Mouse (Mus musculus): Measurements from ENCODE around the gene Smim20. TPM values are rescaled to one million over a fixed set of nuclear protein-coding genes. Genes with fewer than 3 reads are reported as not detected.

The Smim20 gene
- total and polyA plus RNA-seq, 2 experiments = 36.3 to 42.4 TPM

- Histone ChIP-seq H3K36me3 (ENCODE audit: control insufficient read depth, insufficient read depth, low read length) (no peaks in the 10 kb centered on the region), H3K4me1 (ENCODE audit: control insufficient read depth, insufficient read depth, low read length) (no peaks in the 10 kb centered on the region), H3K27ac (replicated peaks; ENCODE audit: insufficient read depth, low read depth, low read length) (no peak overlapping the region), H3K79me2 (ENCODE audit: control insufficient read depth, insufficient read depth, low read length) (no peaks in the 10 kb centered on the region), H3K9ac (ENCODE audit: low read depth, low read length) (no peak overlapping the region), H3K27me3 (ENCODE audit: control insufficient read depth, insufficient read depth, low read length) (no peaks in the 10 kb centered on the region), H3K4me3 (ENCODE audit: insufficient read depth, low read depth, low read length) (no peak overlapping the region)
- WGBS = 88% methylated on average over 13 of the region's 13 CpGs
- TF ChIP-seq CTCF (IDR thresholded peaks at IDR 0.05; ENCODE audit: low read depth, low read length) (no peak), POLR2A (IDR thresholded peaks at IDR 0.05; ENCODE audit: extremely low read depth, insufficient read depth, low read length) (no peak)
- no peak for DNase-seq (ENCODE audit: extremely low read depth, low read depth, low spot score)
Measured at GRCm38 (mm10) chr5:53314404-53315167, 47.7 kb downstream of the Smim20 start.

- DNase-seq (ENCODE audit: extremely low read depth, low read depth, low spot score) = no peak
- no peaks in the 10 kb centered on the region for H3K27me3 ChIP-seq (ENCODE audit: control insufficient read depth, insufficient read depth, low read length)
- H3K79me2 ChIP-seq (ENCODE audit: control insufficient read depth, insufficient read depth, low read length) = no peaks in the 10 kb centered on the region
- no peak overlapping the region for H3K27ac ChIP-seq (replicated peaks; ENCODE audit: insufficient read depth, low read depth, low read length)
- TF ChIP-seq POLR2A (IDR thresholded peaks at IDR 0.05; ENCODE audit: extremely low read depth, insufficient read depth, low read length) (no peak), CTCF (IDR thresholded peaks at IDR 0.05; ENCODE audit: low read depth, low read length) (no peak)
- no peak overlapping the region for H3K9ac ChIP-seq (ENCODE audit: low read depth, low read length)
- H3K4me3 ChIP-seq (ENCODE audit: insufficient read depth, low read depth, low read length) = no peak overlapping the region
- H3K4me1 ChIP-seq (ENCODE audit: control insufficient read depth, insufficient read depth, low read length) = no peaks in the 10 kb centered on the region
- H3K36me3 ChIP-seq (ENCODE audit: control insufficient read depth, insufficient read depth, low read length) = no peaks in the 10 kb centered on the region
- 48% methylated on average over 2 of the region's 2 CpGs for WGBS
Measured at GRCm38 (mm10) chr5:53315829-53316228, 48.9 kb downstream of the Smim20 start.

GRCm38 (mm10) chr5:53317396-53317795 lies 50.5 kb downstream of the Smim20 start:
- no peaks in the 10 kb centered on the region for H3K27me3 ChIP-seq (ENCODE audit: control insufficient read depth, insufficient read depth, low read length)
- no peaks in the 10 kb centered on the region for H3K36me3 ChIP-seq (ENCODE audit: control insufficient read depth, insufficient read depth, low read length)
- H3K9ac ChIP-seq (ENCODE audit: low read depth, low read length) = no peak overlapping the region
- no peak overlapping the region for H3K4me3 ChIP-seq (ENCODE audit: insufficient read depth, low read depth, low read length)
- H3K79me2 ChIP-seq (ENCODE audit: control insufficient read depth, insufficient read depth, low read length) = no peaks in the 10 kb centered on the region
- DNase-seq (ENCODE audit: extremely low read depth, low read depth, low spot score) = no peak
- TF ChIP-seq CTCF (IDR thresholded peaks at IDR 0.05; ENCODE audit: low read depth, low read length) (no peak), POLR2A (IDR thresholded peaks at IDR 0.05; ENCODE audit: extremely low read depth, insufficient read depth, low read length) (no peak)
- no peaks in the 10 kb centered on the region for H3K4me1 ChIP-seq (ENCODE audit: control insufficient read depth, insufficient read depth, low read length)
- 69% methylated on average over 3 of the region's 3 CpGs for WGBS
- no peak overlapping the region for H3K27ac ChIP-seq (replicated peaks; ENCODE audit: insufficient read depth, low read depth, low read length)

- Histone ChIP-seq H3K36me3 (ENCODE audit: control insufficient read depth, insufficient read depth, low read length) (no peaks in the 10 kb centered on the region), H3K4me3 (ENCODE audit: insufficient read depth, low read depth, low read length) (no peak overlapping the region), H3K27me3 (ENCODE audit: control insufficient read depth, insufficient read depth, low read length) (no peaks in the 10 kb centered on the region), H3K27ac (replicated peaks; ENCODE audit: insufficient read depth, low read depth, low read length) (no peak overlapping the region), H3K79me2 (ENCODE audit: control insufficient read depth, insufficient read depth, low read length) (no peaks in the 10 kb centered on the region), H3K4me1 (ENCODE audit: control insufficient read depth, insufficient read depth, low read length) (no peaks in the 10 kb centered on the region), H3K9ac (ENCODE audit: low read depth, low read length) (no peak overlapping the region)
- TF ChIP-seq POLR2A (IDR thresholded peaks at IDR 0.05; ENCODE audit: extremely low read depth, insufficient read depth, low read length) (no peak), CTCF (IDR thresholded peaks at IDR 0.05; ENCODE audit: low read depth, low read length) (no peak)
- 76% methylated on average over 7 of the region's 7 CpGs for whole genome bisulfite sequencing
- DNase-seq (ENCODE audit: extremely low read depth, low read depth, low spot score) = no peak
Measured at GRCm38 (mm10) chr5:53317885-53318466, 51.1 kb downstream of the Smim20 start.

GRCm38 (mm10) chr5:53320331-53320730 lies 53.4 kb downstream of the Smim20 start:
- no peaks in the 10 kb centered on the region for H3K4me1 ChIP-seq (ENCODE audit: control insufficient read depth, insufficient read depth, low read length)
- no peak for DNase-seq (ENCODE audit: extremely low read depth, low read depth, low spot score)
- no peaks in the 10 kb centered on the region for H3K36me3 ChIP-seq (ENCODE audit: control insufficient read depth, insufficient read depth, low read length)
- H3K4me3 ChIP-seq (ENCODE audit: insufficient read depth, low read depth, low read length) = no peak overlapping the region
- no peaks in the 10 kb centered on the region for H3K79me2 ChIP-seq (ENCODE audit: control insufficient read depth, insufficient read depth, low read length)
- H3K9ac ChIP-seq (ENCODE audit: low read depth, low read length) = no peak overlapping the region
- TF ChIP-seq CTCF (IDR thresholded peaks at IDR 0.05; ENCODE audit: low read depth, low read length) (no peak), POLR2A (IDR thresholded peaks at IDR 0.05; ENCODE audit: extremely low read depth, insufficient read depth, low read length) (no peak)
- no peak overlapping the region for H3K27ac ChIP-seq (replicated peaks; ENCODE audit: insufficient read depth, low read depth, low read length)
- no peaks in the 10 kb centered on the region for H3K27me3 ChIP-seq (ENCODE audit: control insufficient read depth, insufficient read depth, low read length)
- WGBS = 68% methylated on average over 3 of the region's 3 CpGs

- Histone ChIP-seq H3K27me3 (ENCODE audit: control insufficient read depth, insufficient read depth, low read length) (no peaks in the 10 kb centered on the region), H3K4me1 (ENCODE audit: control insufficient read depth, insufficient read depth, low read length) (no peaks in the 10 kb centered on the region), H3K27ac (replicated peaks; ENCODE audit: insufficient read depth, low read depth, low read length) (no peak overlapping the region), H3K36me3 (ENCODE audit: control insufficient read depth, insufficient read depth, low read length) (no peaks in the 10 kb centered on the region), H3K9ac (ENCODE audit: low read depth, low read length) (no peak overlapping the region), H3K4me3 (ENCODE audit: insufficient read depth, low read depth, low read length) (no peak overlapping the region), H3K79me2 (ENCODE audit: control insufficient read depth, insufficient read depth, low read length) (no peaks in the 10 kb centered on the region)
- WGBS = 88% methylated on average over 9 of the region's 9 CpGs
- no peak for DNase-seq (ENCODE audit: extremely low read depth, low read depth, low spot score)
- TF ChIP-seq CTCF (IDR thresholded peaks at IDR 0.05; ENCODE audit: low read depth, low read length) (no peak), POLR2A (IDR thresholded peaks at IDR 0.05; ENCODE audit: extremely low read depth, insufficient read depth, low read length) (no peak)
Measured at GRCm38 (mm10) chr5:53321901-53322300, 55.0 kb downstream of the Smim20 start.

Measured in liver, adult 2 months (tissue).